Mouse (Mus musculus) stomach, postnatal 0 days (tissue): ENCODE data around the gene Coq8b. TPM values are rescaled to one million over a fixed set of nuclear protein-coding genes. Genes with fewer than 3 reads are reported as not detected.

Source experiments
- ATAC-seq: fragments of 200-750 bp; cut with Nextera tagmentation; 2 replicates; pipeline ENCODE4 v1.8.0; 2017; ENCODE audit not compliant: low FRiP score, low TSS enrichment
- DNase-seq: peaks from one replicate; pipeline ENCODE4 v3.0.0-alpha.2; 2016; ENCODE audit warnings: low spot score
- H3K27ac ChIP-seq: fragments of 300-500 bp; sonication (generic); replicated peaks from 2 replicates; pipeline ENCODE4 v1.5.1; 2014; ENCODE audit warnings: mild to moderate bottlenecking, control low read depth
- H3K27me3 ChIP-seq: fragments of 300-500 bp; sonication (generic); 2 replicates; pipeline ENCODE4 v1.6.1; 2014; ENCODE audit warnings: low read length; ENCODE audit not compliant: control insufficient read depth, insufficient read depth
- H3K36me3 ChIP-seq: fragments of 300-500 bp; sonication (generic); 2 replicates; pipeline ENCODE4 v1.6.1; 2014; ENCODE audit warnings: low read length, mixed read lengths; ENCODE audit not compliant: control insufficient read depth, insufficient read depth
- H3K4me1 ChIP-seq: fragments of 300-500 bp; sonication (generic); replicated peaks from 2 replicates; pipeline ENCODE4 v1.6.1; 2014; ENCODE audit warnings: antibody characterized with exemption; ENCODE audit not compliant: control insufficient read depth, insufficient read depth
- H3K4me2 ChIP-seq: fragments of 300-500 bp; sonication (generic); replicated peaks from 2 replicates; pipeline ENCODE4 v1.6.1; 2014; ENCODE audit warnings: low read depth, mild to moderate bottlenecking, control low read depth, moderate library complexity
- H3K4me3 ChIP-seq: fragments of 300-500 bp; sonication (generic); 2 replicates; pipeline ENCODE4 v1.5.1; 2014; ENCODE audit warnings: low read depth, low read length, control low read depth
- H3K9ac ChIP-seq: fragments of 300-500 bp; sonication (generic); 2 replicates; pipeline ENCODE4 v1.6.1; 2014; ENCODE audit warnings: mild to moderate bottlenecking, low read length, control low read depth, mixed read lengths
- H3K9me3 ChIP-seq: fragments of 300-500 bp; sonication (generic); 2 replicates; pipeline ENCODE4 v1.6.1; 2016; ENCODE audit warnings: low read length; ENCODE audit not compliant: control insufficient read depth
- CTCF ChIP-seq: IDR thresholded peaks from 2 replicates; pipeline ENCODE4 v1.5.1; 2016; ENCODE audit warnings: antibody characterized with exemption, low read depth, mild to moderate bottlenecking, moderate library complexity
- EP300 ChIP-seq: optimal IDR thresholded peaks from 2 replicates; pipeline ENCODE3; 2016; ENCODE audit warnings: antibody characterized with exemption
- WGBS: fragments of 180-500 bp; shearing (Covaris S2); extraction: QIAGEN DNeasy Blood & Tissue Kit; methylation state at CpG from one replicate; pipeline ENCODE4 v1.1.7; 2014; 5-methylcytosine and 5-hydroxymethylcytosine counted together
- polyA plus RNA-seq: library from polyadenylated mRNA; unstranded; fragments of >200 nt; fragmentation: Nextera tagmentation; extraction: Ambion mirVana; gene quantifications from 2 replicates; pipeline ENCODE4 v1.2.1, GENCODE M21; 2015

Coq8b gene
- polyA plus RNA-seq, result 25.0 and 26.6 TPM in 2 replicates

GRCm38 (mm10) chr7:27232781-27233281 is at the start of gene Coq8b:
Gene Coq8b (plus strand): TSS chr7:27233023.
- ATAC-seq, result peak; percentile 88
- peak within 1 kb of the TSS; percentile 67 for H3K9ac ChIP-seq
- peak within 1 kb of the TSS; percentile 60 for H3K4me3 ChIP-seq
- peak within 1 kb of the TSS; percentile 64 for H3K4me2 ChIP-seq
- DNase-seq, result peak; percentile 98
- WGBS, result 1% methylated on average over 25 of the region's 25 CpGs
- peaks cover 3% of the 10 kb centered on the region; the same call in 1 of the 2 replicates for H3K4me1 ChIP-seq
- H3K36me3 ChIP-seq, result no peaks in the 10 kb centered on the region
- TF ChIP-seq EP300 (no peak), CTCF (peak; percentile 41; the same call in 1 of the 2 replicates)
- no peaks in the 10 kb centered on the region for H3K27me3 ChIP-seq
- no peaks in the 10 kb centered on the region for H3K9me3 ChIP-seq
- H3K27ac ChIP-seq, result peak within 1 kb of the TSS; percentile 84

GRCm38 (mm10) chr7:27184964-27185363 is 47.9 kb upstream of the Coq8b start:
- Histone ChIP-seq H3K4me2 (no peak overlapping the region), H3K4me3 (no peak overlapping the region), H3K27me3 (no peaks in the 10 kb centered on the region), H3K4me1 (no peaks in the 10 kb centered on the region), H3K9ac (no peak overlapping the region), H3K9me3 (no peaks in the 10 kb centered on the region), H3K27ac (no peak overlapping the region), H3K36me3 (peaks cover 25% of the 10 kb centered on the region)
- 56% methylated on average over 3 of the region's 3 CpGs for WGBS
- DNase-seq (peak; percentile 61), ATAC-seq (no peak)
- TF ChIP-seq EP300 (no peak), CTCF (peak; percentile 80)

- TF ChIP-seq EP300, result no peak
- TF ChIP-seq CTCF, result no peak
- no peaks in the 10 kb centered on the region for H3K4me1 ChIP-seq
- 88% methylated on average over 5 of the region's 5 CpGs for WGBS
- H3K27me3 ChIP-seq, result no peaks in the 10 kb centered on the region
- no peak overlapping the region for H3K9ac ChIP-seq
- H3K4me3 ChIP-seq, result no peak overlapping the region
- DNase-seq (no peak), ATAC-seq (no peak)
- H3K27ac ChIP-seq, result no peak overlapping the region
- peaks cover 28% of the 10 kb centered on the region for H3K36me3 ChIP-seq
- no peak overlapping the region for H3K4me2 ChIP-seq
- H3K9me3 ChIP-seq, result no peaks in the 10 kb centered on the region
Observed at GRCm38 (mm10) chr7:27185986-27186385, 46.8 kb upstream of the Coq8b start.

GRCm38 (mm10) chr7:27189271-27189931 is 43.4 kb upstream of the Coq8b start:
- ATAC-seq (no peak), DNase-seq (no peak)
- peak; percentile 51 for TF ChIP-seq CTCF
- TF ChIP-seq EP300, result no peak
- H3K36me3 ChIP-seq, result peaks cover 43% of the 10 kb centered on the region
- H3K9ac ChIP-seq, result no peak overlapping the region
- no peaks in the 10 kb centered on the region for H3K4me1 ChIP-seq
- H3K4me3 ChIP-seq, result no peak overlapping the region
- 98% methylated on average over 10 of the region's 10 CpGs for WGBS
- H3K9me3 ChIP-seq, result no peaks in the 10 kb centered on the region
- H3K4me2 ChIP-seq, result no peak overlapping the region
- H3K27me3 ChIP-seq, result no peaks in the 10 kb centered on the region
- no peak overlapping the region for H3K27ac ChIP-seq

GRCm38 (mm10) chr7:27192434-27192833 is 40.4 kb upstream of the Coq8b start:
- DNase-seq, result no peak
- no peak for ATAC-seq
- TF ChIP-seq CTCF, result no peak
- TF ChIP-seq EP300, result no peak
- H3K27me3 ChIP-seq, result no peaks in the 10 kb centered on the region
- 91% methylated on average over 5 of the region's 5 CpGs for WGBS
- no peaks in the 10 kb centered on the region for H3K9me3 ChIP-seq
- no peak overlapping the region for H3K9ac ChIP-seq
- no peak overlapping the region for H3K4me2 ChIP-seq
- H3K4me1 ChIP-seq, result peaks cover 4% of the 10 kb centered on the region
- H3K36me3 ChIP-seq, result peaks cover 29% of the 10 kb centered on the region
- H3K4me3 ChIP-seq, result no peak overlapping the region
- H3K27ac ChIP-seq, result no peak overlapping the region

GRCm38 (mm10) chr7:27193731-27194130 is 39.1 kb upstream of the Coq8b start:
- peaks cover 4% of the 10 kb centered on the region for H3K4me1 ChIP-seq
- DNase-seq (no peak), ATAC-seq (no peak)
- H3K36me3 ChIP-seq, result peaks cover 27% of the 10 kb centered on the region
- H3K27me3 ChIP-seq, result no peaks in the 10 kb centered on the region
- no peak overlapping the region for H3K4me3 ChIP-seq
- no peak overlapping the region for H3K4me2 ChIP-seq
- no peak for TF ChIP-seq EP300
- TF ChIP-seq CTCF, result no peak
- 59% methylated on average over 4 of the region's 4 CpGs for WGBS
- H3K9ac ChIP-seq, result no peak overlapping the region
- H3K27ac ChIP-seq, result no peak overlapping the region
- no peaks in the 10 kb centered on the region for H3K9me3 ChIP-seq
